Mouse (Mus musculus) heart, postnatal 0 days (tissue): ENCODE results near the gene Magi2.

Source experiments
- CTCF ChIP-seq: IDR thresholded peaks from 2 replicates; pipeline ENCODE4 v1.5.1; 2016; ENCODE audit warnings: antibody characterized with exemption, control low read depth, low read depth
- EP300 ChIP-seq: IDR thresholded peaks from 2 replicates; pipeline ENCODE4 v1.6.1; 2016; ENCODE audit warnings: antibody characterized with exemption, low read depth

DNA sequence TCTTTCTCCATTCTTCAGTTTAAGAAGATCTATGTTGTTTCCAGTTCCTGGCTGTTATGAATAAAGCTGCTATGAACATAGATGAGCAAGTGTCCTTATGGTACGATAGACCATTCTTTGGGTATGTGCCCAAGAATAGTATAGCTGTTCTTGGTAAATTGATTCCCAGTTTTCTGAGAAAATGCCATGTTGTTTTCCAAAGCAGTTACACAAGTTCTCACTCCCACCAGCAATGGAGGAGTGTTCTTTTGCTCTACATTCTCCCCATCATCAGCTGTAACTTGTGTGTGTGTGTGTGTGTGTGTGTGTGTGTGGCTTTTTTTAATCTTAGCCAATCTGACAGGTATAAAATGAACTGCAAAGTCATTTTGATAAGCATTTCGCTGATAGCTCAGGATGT, 595.7 kb downstream of the Magi2 start:
- TF ChIP-seq EP300: no peak
- no peak for TF ChIP-seq CTCF
